Mouse (Mus musculus): Measurements from ENCODE around the gene Khdc4. TPM values are rescaled to one million over a fixed set of nuclear protein-coding genes. Genes with fewer than 3 reads are reported as not detected.
"Not testable (repeated sequence)": the region's sequence is repeated elsewhere in the genome, so short reads cannot be mapped to it uniquely, and the experiment has no call there.

Gene Khdc4
- polyA plus RNA-seq, 1 experiment from 2014 or later: 79.3 TPM

GRCm38 (mm10) chr3:88715716-88716115 is 30.1 kb downstream of the Khdc4 start:
- H3K27me3 ChIP-seq (ENCODE audit: control insufficient read depth, insufficient read depth, low read length); H3K4me3 ChIP-seq (replicated peaks; ENCODE audit: low read length); H3K27ac ChIP-seq; H3K9me3 ChIP-seq (ENCODE audit: control insufficient read depth, low read length); DNase-seq (ENCODE audit: low spot score); H3K4me2 ChIP-seq (replicated peaks); ATAC-seq (ENCODE audit: low FRiP score); H3K9ac ChIP-seq: not testable (repeated sequence)
- peaks cover 13% of the 10 kb centered on the region for H3K4me1 ChIP-seq (replicated peaks; ENCODE audit: control insufficient read depth, insufficient read depth, low read length)
- peaks cover 58% of the 10 kb centered on the region for H3K36me3 ChIP-seq (replicated peaks; ENCODE audit: control insufficient read depth, insufficient read depth)
- WGBS: 91% methylated on average over 5 of the region's 5 CpGs

GRCm38 (mm10) chr3:88716399-88717197 is 31.0 kb downstream of the Khdc4 start, which contains the start of gene Rit1:
TSS of gene Rit1 (plus strand) at chr3:88716838.
- Histone ChIP-seq H3K4me2 (replicated peaks) (peak within 1 kb of the TSS; percentile 86), H3K9ac (peak within 1 kb of the TSS; percentile 62), H3K4me1 (replicated peaks; ENCODE audit: control insufficient read depth, insufficient read depth, low read length) (peaks cover 13% of the 10 kb centered on the region), H3K27ac (peak within 1 kb of the TSS; percentile 27), H3K36me3 (replicated peaks; ENCODE audit: control insufficient read depth, insufficient read depth) (peaks cover 55% of the 10 kb centered on the region), H3K9me3 (ENCODE audit: control insufficient read depth, low read length) (no peaks in the 10 kb centered on the region), H3K27me3 (ENCODE audit: control insufficient read depth, insufficient read depth, low read length) (no peaks in the 10 kb centered on the region), H3K4me3 (replicated peaks; ENCODE audit: low read length) (peak within 1 kb of the TSS; percentile 49)
- ATAC-seq (ENCODE audit: low FRiP score) (peak; percentile 92), DNase-seq (ENCODE audit: low spot score) (peak; percentile 86)
- WGBS: 2% methylated on average over 27 of the region's 27 CpGs

GRCm38 (mm10) chr3:88717198-88717798 is 31.7 kb downstream of the Khdc4 start:
- Histone ChIP-seq H3K27ac (peak overlapping the region; percentile 27), H3K9ac (peak overlapping the region; percentile 62), H3K4me1 (replicated peaks; ENCODE audit: control insufficient read depth, insufficient read depth, low read length) (peaks cover 13% of the 10 kb centered on the region), H3K27me3 (ENCODE audit: control insufficient read depth, insufficient read depth, low read length) (no peaks in the 10 kb centered on the region), H3K36me3 (replicated peaks; ENCODE audit: control insufficient read depth, insufficient read depth) (peaks cover 52% of the 10 kb centered on the region), H3K4me3 (replicated peaks; ENCODE audit: low read length) (peak overlapping the region; percentile 49), H3K9me3 (ENCODE audit: control insufficient read depth, low read length) (no peaks in the 10 kb centered on the region), H3K4me2 (replicated peaks) (peak overlapping the region; percentile 86)
- 4% methylated on average over 9 of the region's 9 CpGs for WGBS
- peak; percentile 74 for ATAC-seq (ENCODE audit: low FRiP score)
- DNase-seq (ENCODE audit: low spot score): no peak

DNA sequence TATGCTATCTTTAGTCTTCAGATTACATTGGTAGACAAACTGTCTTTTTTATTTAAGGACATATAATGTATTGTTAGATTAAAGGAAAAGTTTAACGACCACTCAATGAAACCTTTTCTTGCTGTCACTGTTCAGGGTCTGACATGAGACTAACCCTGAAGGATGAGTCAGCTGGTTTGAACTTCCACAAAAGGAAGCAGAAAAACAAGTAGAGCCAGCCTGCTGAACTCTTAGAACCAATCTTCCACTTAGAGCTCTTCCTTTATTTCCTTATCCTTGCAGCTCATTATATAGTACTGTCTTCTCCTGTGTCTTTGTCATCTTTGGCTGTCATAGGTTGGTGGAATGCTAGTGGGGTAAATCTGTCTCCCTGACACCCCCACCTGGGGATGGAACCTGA is 32.2 kb downstream of the Khdc4 start:
- Histone ChIP-seq H3K4me2 (replicated peaks) (peak overlapping the region; percentile 86), H3K27ac (no peak overlapping the region), H3K4me1 (replicated peaks; ENCODE audit: control insufficient read depth, insufficient read depth, low read length) (peaks cover 13% of the 10 kb centered on the region), H3K4me3 (replicated peaks; ENCODE audit: low read length) (peak overlapping the region; percentile 49; the same call in 1 of the 2 replicates), H3K27me3 (ENCODE audit: control insufficient read depth, insufficient read depth, low read length) (no peaks in the 10 kb centered on the region), H3K9me3 (ENCODE audit: control insufficient read depth, low read length) (no peaks in the 10 kb centered on the region), H3K36me3 (replicated peaks; ENCODE audit: control insufficient read depth, insufficient read depth) (peaks cover 47% of the 10 kb centered on the region), H3K9ac (0 out of 2 replicates have a peak overlapping the region, but pooled peaks have one; percentile 12)
- 82% methylated on average over 1 of the region's 1 CpGs for WGBS
- ATAC-seq (ENCODE audit: low FRiP score): no peak
- no peak for DNase-seq (ENCODE audit: low spot score)

DNA sequence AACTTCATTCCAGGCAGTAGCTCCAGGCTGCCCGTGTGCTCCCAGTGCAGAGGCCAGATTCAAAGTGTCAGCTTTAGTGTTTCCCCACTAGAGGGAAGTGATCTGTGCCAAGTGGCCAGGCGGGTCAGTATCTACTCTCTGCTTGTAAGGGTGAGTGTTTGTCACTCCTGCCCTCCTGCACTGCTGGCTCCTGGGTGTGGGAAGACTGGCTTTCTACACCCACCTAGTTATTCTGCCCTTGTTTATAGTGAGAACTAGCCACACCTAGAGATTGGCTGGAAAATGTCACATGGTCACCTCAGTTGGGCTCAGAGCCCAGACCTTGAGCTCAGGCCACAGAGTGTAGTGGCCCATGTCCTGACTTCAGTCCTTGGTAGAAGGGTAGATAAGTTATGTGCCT is 33.5 kb downstream of the Khdc4 start:
- no peak overlapping the region for H3K9ac ChIP-seq
- no peak overlapping the region for H3K4me3 ChIP-seq (replicated peaks; ENCODE audit: low read length)
- peaks cover 13% of the 10 kb centered on the region for H3K4me1 ChIP-seq (replicated peaks; ENCODE audit: control insufficient read depth, insufficient read depth, low read length)
- no peak for DNase-seq (ENCODE audit: low spot score)
- H3K9me3 ChIP-seq (ENCODE audit: control insufficient read depth, low read length): no peaks in the 10 kb centered on the region
- no peaks in the 10 kb centered on the region for H3K27me3 ChIP-seq (ENCODE audit: control insufficient read depth, insufficient read depth, low read length)
- H3K36me3 ChIP-seq (replicated peaks; ENCODE audit: control insufficient read depth, insufficient read depth): peaks cover 39% of the 10 kb centered on the region
- no peak for ATAC-seq (ENCODE audit: low FRiP score)
- peak overlapping the region; percentile 86; the same call in 1 of the 2 replicates for H3K4me2 ChIP-seq (replicated peaks)
- no peak overlapping the region for H3K27ac ChIP-seq
- whole genome bisulfite sequencing: 80% methylated on average over 2 of the region's 2 CpGs

- 93% methylated on average over 2 of the region's 2 CpGs for WGBS
- Histone ChIP-seq H3K27ac (no peak overlapping the region), H3K9ac (no peak overlapping the region), H3K27me3 (ENCODE audit: control insufficient read depth, insufficient read depth, low read length) (no peaks in the 10 kb centered on the region), H3K9me3 (ENCODE audit: control insufficient read depth, low read length) (no peaks in the 10 kb centered on the region), H3K4me2 (replicated peaks) (no peak overlapping the region), H3K4me3 (replicated peaks; ENCODE audit: low read length) (no peak overlapping the region), H3K36me3 (replicated peaks; ENCODE audit: control insufficient read depth, insufficient read depth) (peaks cover 37% of the 10 kb centered on the region), H3K4me1 (replicated peaks; ENCODE audit: control insufficient read depth, insufficient read depth, low read length) (no peaks in the 10 kb centered on the region)
- DNase-seq (ENCODE audit: low spot score): no peak
- ATAC-seq (ENCODE audit: low FRiP score): no peak
These were observed 51.0 kb downstream of the Khdc4 start for GRCm38 (mm10) chr3:88736556-88736955.

GRCm38 (mm10) chr3:88738641-88739040 is 53.0 kb downstream of the Khdc4 start:
- Histone ChIP-seq H3K9ac (no peak overlapping the region), H3K27me3 (ENCODE audit: control insufficient read depth, insufficient read depth, low read length) (no peaks in the 10 kb centered on the region), H3K36me3 (replicated peaks; ENCODE audit: control insufficient read depth, insufficient read depth) (peaks cover 51% of the 10 kb centered on the region), H3K4me1 (replicated peaks; ENCODE audit: control insufficient read depth, insufficient read depth, low read length) (no peaks in the 10 kb centered on the region), H3K9me3 (ENCODE audit: control insufficient read depth, low read length) (no peaks in the 10 kb centered on the region), H3K27ac (no peak overlapping the region), H3K4me2 (replicated peaks) (no peak overlapping the region), H3K4me3 (replicated peaks; ENCODE audit: low read length) (no peak overlapping the region)
- ATAC-seq (ENCODE audit: low FRiP score) (no peak), DNase-seq (ENCODE audit: low spot score) (peak; percentile 52)
- 56% methylated on average over 3 of the region's 3 CpGs for WGBS

DNA sequence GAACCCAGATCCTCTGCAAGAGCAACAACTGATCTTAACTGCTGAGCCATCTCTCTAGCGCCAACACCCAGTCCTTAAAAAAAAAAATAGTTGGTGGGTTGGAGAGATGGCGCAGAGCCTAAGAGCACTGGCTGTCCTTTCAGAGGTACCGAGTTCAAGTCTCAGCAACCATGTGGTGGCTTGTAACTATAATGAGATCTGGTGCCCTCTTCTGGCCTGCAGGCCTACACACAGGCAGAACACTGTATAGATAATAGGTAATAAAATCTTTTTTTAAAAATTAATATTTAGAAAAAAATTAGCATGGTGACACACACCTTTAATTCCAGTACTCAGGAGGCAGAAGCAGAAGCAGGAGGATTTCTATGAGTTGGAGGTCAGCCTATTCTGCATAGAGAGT is 54.5 kb downstream of the Khdc4 start:
- WGBS: 97% methylated on average over 3 of the region's 3 CpGs
- Histone ChIP-seq H3K9ac (no peak overlapping the region), H3K4me3 (replicated peaks; ENCODE audit: low read length) (no peak overlapping the region), H3K36me3 (replicated peaks; ENCODE audit: control insufficient read depth, insufficient read depth) (peaks cover 64% of the 10 kb centered on the region), H3K4me1 (replicated peaks; ENCODE audit: control insufficient read depth, insufficient read depth, low read length) (no peaks in the 10 kb centered on the region), H3K27me3 (ENCODE audit: control insufficient read depth, insufficient read depth, low read length) (no peaks in the 10 kb centered on the region), H3K27ac (no peak overlapping the region), H3K9me3 (ENCODE audit: control insufficient read depth, low read length) (no peaks in the 10 kb centered on the region), H3K4me2 (replicated peaks) (no peak overlapping the region)
- no peak for ATAC-seq (ENCODE audit: low FRiP score)
- DNase-seq (ENCODE audit: low spot score): no peak

GRCm38 (mm10) chr3:88745534-88745933 is 59.9 kb downstream of the Khdc4 start:
- Histone ChIP-seq H3K9ac (no peak overlapping the region), H3K4me3 (replicated peaks; ENCODE audit: low read length) (no peak overlapping the region), H3K4me1 (replicated peaks; ENCODE audit: control insufficient read depth, insufficient read depth, low read length) (no peaks in the 10 kb centered on the region), H3K36me3 (replicated peaks; ENCODE audit: control insufficient read depth, insufficient read depth) (peaks cover 86% of the 10 kb centered on the region), H3K27ac (no peak overlapping the region), H3K9me3 (ENCODE audit: control insufficient read depth, low read length) (peaks cover 14% of the 10 kb centered on the region; the same call in 1 of the 2 replicates), H3K4me2 (replicated peaks) (no peak overlapping the region), H3K27me3 (ENCODE audit: control insufficient read depth, insufficient read depth, low read length) (no peaks in the 10 kb centered on the region)
- 97% methylated on average over 9 of the region's 9 CpGs for WGBS
- no peak for ATAC-seq (ENCODE audit: low FRiP score)
- DNase-seq (ENCODE audit: low spot score): no peak

Measured in hindbrain, embryonic 14.5 days (tissue).